Mouse (Mus musculus) E14TG2a.4 (cell line): ENCODE results near the gene Hspa12b.

ENCODE experiments used
- H3K27me3 ChIP-seq: 2 replicates; pipeline ENCODE4 v1.6.1; 2014; ENCODE audit warnings: low read length, control low read depth; ENCODE audit not compliant: insufficient read depth
- H3K36me3 ChIP-seq: 2 replicates; pipeline ENCODE4 v1.6.1; 2014; ENCODE audit warnings: low read length, control low read depth; ENCODE audit not compliant: insufficient read depth
- H3K4me1 ChIP-seq: replicated peaks from 2 replicates; pipeline ENCODE4 v1.6.1; 2014; ENCODE audit warnings: low read depth, low read length, control low read depth
- H3K4me3 ChIP-seq: replicated peaks from 2 replicates; pipeline ENCODE4 v1.5.1; 2014; ENCODE audit warnings: mild to moderate bottlenecking, low read length
- H3K9me3 ChIP-seq: 2 replicates; pipeline ENCODE4 v1.6.1; 2014; ENCODE audit warnings: low read length, control low read depth
- CTCF ChIP-seq: conservative IDR thresholded peaks from 2 replicates; pipeline ENCODE4 v1.5.1; 2014; ENCODE audit warnings: low read length
- NANOG ChIP-seq: IDR thresholded peaks from 2 replicates; pipeline ENCODE4 v1.6.1; 2014; ENCODE audit warnings: borderline replicate concordance, low read length, mixed read lengths
- POU5F1 ChIP-seq: IDR thresholded peaks from 2 replicates; pipeline ENCODE4 v1.6.1; 2014; ENCODE audit warnings: low read length, borderline replicate concordance

The Hspa12b gene

GRCm38 (mm10) chr2:131141336-131141986 lies 14.4 kb downstream of the Hspa12b start:
- H3K36me3 ChIP-seq = peaks cover 23% of the 10 kb centered on the region
- peaks cover 58% of the 10 kb centered on the region for H3K4me1 ChIP-seq
- TF ChIP-seq NANOG (no peak), POU5F1 (no peak), CTCF (no peak)
- H3K9me3 ChIP-seq = no peaks in the 10 kb centered on the region
- peaks cover 37% of the 10 kb centered on the region for H3K27me3 ChIP-seq
- no peak overlapping the region for H3K4me3 ChIP-seq

DNA sequence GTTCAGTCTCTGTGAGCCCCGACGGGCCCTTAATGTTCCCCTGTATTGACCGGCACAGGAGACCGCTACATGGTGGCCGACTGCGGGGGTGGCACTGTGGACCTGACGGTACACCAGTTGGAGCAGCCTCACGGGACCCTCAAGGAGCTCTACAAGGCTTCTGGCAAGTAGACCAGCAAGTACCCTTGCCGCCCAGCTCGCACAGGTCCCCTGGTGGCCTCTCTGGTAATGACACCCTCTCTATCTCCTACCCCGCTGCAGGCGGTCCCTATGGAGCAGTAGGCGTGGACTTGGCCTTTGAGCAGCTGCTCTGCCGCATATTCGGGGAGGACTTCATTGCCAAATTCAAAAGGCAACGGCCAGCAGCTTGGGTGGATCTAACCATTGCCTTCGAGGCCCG lies 15.5 kb downstream of the Hspa12b start:
- H3K36me3 ChIP-seq = peaks cover 34% of the 10 kb centered on the region
- H3K9me3 ChIP-seq = no peaks in the 10 kb centered on the region
- no peak for TF ChIP-seq POU5F1
- TF ChIP-seq CTCF = peak; percentile 84
- TF ChIP-seq NANOG = no peak
- peaks cover 69% of the 10 kb centered on the region for H3K4me1 ChIP-seq
- peaks cover 37% of the 10 kb centered on the region for H3K27me3 ChIP-seq
- peak overlapping the region; percentile 54 for H3K4me3 ChIP-seq

- Histone ChIP-seq H3K9me3 (no peaks in the 10 kb centered on the region), H3K4me1 (peaks cover 72% of the 10 kb centered on the region), H3K4me3 (peak overlapping the region; percentile 54), H3K27me3 (peaks cover 37% of the 10 kb centered on the region), H3K36me3 (peaks cover 40% of the 10 kb centered on the region)
- TF ChIP-seq NANOG = no peak
- TF ChIP-seq POU5F1 = no peak
- TF ChIP-seq CTCF = no peak
These were observed 16.1 kb downstream of the Hspa12b start for GRCm38 (mm10) chr2:131143007-131143780.

DNA sequence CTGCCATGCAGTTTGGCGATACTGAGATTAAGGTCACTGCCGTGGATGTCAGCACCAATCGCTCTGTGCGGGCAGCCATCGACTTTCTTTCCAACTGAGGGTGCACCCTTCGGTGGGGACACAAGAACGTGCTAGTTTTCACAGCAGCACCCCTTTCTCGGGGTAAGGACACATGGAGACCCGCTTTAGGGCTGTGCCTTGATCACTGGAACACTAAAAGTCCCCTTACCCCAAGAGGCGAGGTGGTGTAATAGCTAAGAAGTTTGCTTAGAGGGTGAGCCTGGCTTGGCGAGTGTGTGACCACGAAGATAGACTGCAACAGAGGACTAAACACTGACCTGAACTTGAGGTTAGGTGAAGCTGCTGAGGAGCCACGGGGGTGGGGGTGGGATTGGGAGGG lies 18.0 kb downstream of the Hspa12b start:
- H3K36me3 ChIP-seq = peaks cover 59% of the 10 kb centered on the region

DNA sequence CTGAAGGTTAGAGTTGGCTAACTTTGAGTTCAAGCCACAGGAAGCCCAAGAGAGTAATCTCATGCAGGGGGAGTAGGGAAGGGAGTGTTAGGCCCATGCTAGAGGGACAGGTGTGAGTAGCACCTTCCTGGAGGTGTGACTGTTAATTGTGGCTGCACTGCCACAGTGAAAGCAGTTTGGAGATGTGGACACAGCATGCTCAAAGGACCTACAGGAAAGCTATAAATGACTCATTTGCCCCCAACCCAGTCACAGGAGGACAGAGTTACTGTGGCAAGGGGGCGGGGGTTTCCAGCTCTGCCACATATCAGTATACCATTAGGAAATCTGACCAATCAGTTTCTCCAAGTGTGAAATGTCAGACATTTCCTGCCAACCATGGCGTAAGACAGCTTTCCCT lies 18.5 kb downstream of the Hspa12b start:
- no peak for TF ChIP-seq POU5F1
- TF ChIP-seq NANOG = no peak
- TF ChIP-seq CTCF = no peak
- Histone ChIP-seq H3K27me3 (peaks cover 37% of the 10 kb centered on the region), H3K36me3 (peaks cover 63% of the 10 kb centered on the region), H3K9me3 (no peaks in the 10 kb centered on the region), H3K4me3 (no peak overlapping the region), H3K4me1 (peaks cover 73% of the 10 kb centered on the region)

More for the DNA sequence above, 18.0 kb downstream of the Hspa12b start:
- peak overlapping the region; percentile 71 for H3K4me3 ChIP-seq
- peaks cover 37% of the 10 kb centered on the region for H3K27me3 ChIP-seq
- TF ChIP-seq CTCF (0 out of 2 replicates have a peak, but pooled peaks have one; percentile 2), NANOG (no peak), POU5F1 (no peak)
- peaks cover 71% of the 10 kb centered on the region for H3K4me1 ChIP-seq
- H3K9me3 ChIP-seq = no peaks in the 10 kb centered on the region

GRCm38 (mm10) chr2:131146193-131147042 lies 19.3 kb downstream of the Hspa12b start:
- Histone ChIP-seq H3K36me3 (peaks cover 72% of the 10 kb centered on the region), H3K4me1 (peaks cover 82% of the 10 kb centered on the region), H3K27me3 (peaks cover 29% of the 10 kb centered on the region), H3K4me3 (no peak overlapping the region), H3K9me3 (no peaks in the 10 kb centered on the region)
- no peak for TF ChIP-seq NANOG
- no peak for TF ChIP-seq POU5F1
- TF ChIP-seq CTCF = no peak

GRCm38 (mm10) chr2:131147043-131147365 lies 19.9 kb downstream of the Hspa12b start:
- H3K36me3 ChIP-seq = peaks cover 78% of the 10 kb centered on the region
- H3K4me3 ChIP-seq = no peak overlapping the region
- H3K27me3 ChIP-seq = peaks cover 24% of the 10 kb centered on the region
- H3K4me1 ChIP-seq = peaks cover 82% of the 10 kb centered on the region
- H3K9me3 ChIP-seq = no peaks in the 10 kb centered on the region
- TF ChIP-seq POU5F1 = no peak
- no peak for TF ChIP-seq NANOG
- no peak for TF ChIP-seq CTCF
